Mouse (Mus musculus): Measurements from ENCODE around the gene Man1c1.
A peak's percentile ranks its signal among the peaks of the same experiment; 100 is the strongest.

Man1c1 gene

GRCm38 (mm10) chr4:134673882-134674463, 30.1 kb downstream of the Man1c1 start:
- DNase-seq = peak; percentile 37

- no peak for DNase-seq
Measured at GRCm38 (mm10) chr4:134673151-134673550, 30.9 kb downstream of the Man1c1 start.

GRCm38 (mm10) chr4:134672326-134672725, 31.8 kb downstream of the Man1c1 start:
- DNase-seq = no peak

- no peak for DNase-seq
Measured at GRCm38 (mm10) chr4:134671660-134672173, 32.4 kb downstream of the Man1c1 start.

- no peak for DNase-seq
Measured at GRCm38 (mm10) chr4:134669742-134670354, 34.2 kb downstream of the Man1c1 start.

- no peak for DNase-seq
Measured at GRCm38 (mm10) chr4:134668355-134669028, 35.6 kb downstream of the Man1c1 start.

GRCm38 (mm10) chr4:134666391-134666790, 37.7 kb downstream of the Man1c1 start:
- DNase-seq = no peak

- DNase-seq = no peak
Measured at GRCm38 (mm10) chr4:134663052-134663451, 41.0 kb downstream of the Man1c1 start.

GRCm38 (mm10) chr4:134660630-134661183, 43.4 kb downstream of the Man1c1 start:
- no peak for DNase-seq

- DNase-seq = no peak
Measured at GRCm38 (mm10) chr4:134659354-134660301, 44.5 kb downstream of the Man1c1 start.

- DNase-seq = no peak
Measured at GRCm38 (mm10) chr4:134657473-134657872, 46.6 kb downstream of the Man1c1 start.

- DNase-seq = no peak
Measured at GRCm38 (mm10) chr4:134654391-134654790, 49.7 kb downstream of the Man1c1 start.

- no peak for DNase-seq
Measured at GRCm38 (mm10) chr4:134652720-134653119, 51.4 kb downstream of the Man1c1 start.

GRCm38 (mm10) chr4:134652151-134652550, 51.9 kb downstream of the Man1c1 start:
- DNase-seq = no peak

GRCm38 (mm10) chr4:134651358-134651757, 52.7 kb downstream of the Man1c1 start:
- DNase-seq = no peak

GRCm38 (mm10) chr4:134645042-134645948, 58.8 kb downstream of the Man1c1 start:
- peak; percentile 56 for DNase-seq

- DNase-seq = no peak
Measured at GRCm38 (mm10) chr4:134644410-134644809, 59.7 kb downstream of the Man1c1 start.

- peak; percentile 50 for DNase-seq
Measured at GRCm38 (mm10) chr4:134641711-134642516, 62.2 kb downstream of the Man1c1 start.

- DNase-seq = no peak
Measured at GRCm38 (mm10) chr4:134639325-134639724, 64.8 kb downstream of the Man1c1 start.

- no peak for DNase-seq
Measured at GRCm38 (mm10) chr4:134638111-134638550, 66.0 kb downstream of the Man1c1 start.

Measured in layer of hippocampus, adult 9-11 months (tissue).